Mouse (Mus musculus) liver, adult (tissue): ENCODE data around the gene Fastkd3.

Experiments used
- GATA4 ChIP-seq: IDR thresholded peaks from 2 replicates; pipeline ENCODE4 v1.6.1; 2014; ENCODE audit warnings: mild to moderate bottlenecking, low read length; ENCODE audit not compliant: insufficient replicate concordance

The Fastkd3 gene

GRCm38 (mm10) chr13:68581747-68582516, at the start of gene Fastkd3, which contains the start of gene Mtrr:
TSS of gene Fastkd3 (plus strand) at chr13:68582234.
TSS of gene Mtrr (minus strand) at chr13:68582149.
- TF ChIP-seq GATA4 = peak; percentile 55; the same call in 1 of the 2 replicates

GRCm38 (mm10) chr13:68568110-68568509, 13.9 kb upstream of the Fastkd3 start:
- no peak for TF ChIP-seq GATA4

- TF ChIP-seq GATA4 = no peak
Observed at GRCm38 (mm10) chr13:68568548-68568947, 13.5 kb upstream of the Fastkd3 start.

- TF ChIP-seq GATA4 = no peak
Observed at GRCm38 (mm10) chr13:68569589-68570336, 12.3 kb upstream of the Fastkd3 start.

GRCm38 (mm10) chr13:68572247-68572646, 9.8 kb upstream of the Fastkd3 start:
- no peak for TF ChIP-seq GATA4

GRCm38 (mm10) chr13:68572966-68573913, 8.8 kb upstream of the Fastkd3 start:
- no peak for TF ChIP-seq GATA4

- no peak for TF ChIP-seq GATA4
Observed at GRCm38 (mm10) chr13:68574398-68574797, 7.6 kb upstream of the Fastkd3 start.

- no peak for TF ChIP-seq GATA4
Observed at GRCm38 (mm10) chr13:68577945-68578344, 4.1 kb upstream of the Fastkd3 start.

- TF ChIP-seq GATA4 = no peak
Observed at GRCm38 (mm10) chr13:68581086-68581740, 821 bp upstream of the Fastkd3 start.

- TF ChIP-seq GATA4 = no peak
Observed at GRCm38 (mm10) chr13:68582517-68582780, 415 bp downstream of the Fastkd3 start.

- no peak for TF ChIP-seq GATA4
Observed at GRCm38 (mm10) chr13:68583961-68584360, 1.9 kb downstream of the Fastkd3 start.

- no peak for TF ChIP-seq GATA4
Observed at GRCm38 (mm10) chr13:68585441-68585840, 3.4 kb downstream of the Fastkd3 start.

GRCm38 (mm10) chr13:68588352-68588751, 6.3 kb downstream of the Fastkd3 start:
- no peak for TF ChIP-seq GATA4

- no peak for TF ChIP-seq GATA4
Observed at GRCm38 (mm10) chr13:68593797-68594196, 11.8 kb downstream of the Fastkd3 start.

- TF ChIP-seq GATA4 = no peak
Observed at GRCm38 (mm10) chr13:68597199-68597598, 15.2 kb downstream of the Fastkd3 start, which contains the start of gene 1700001L19Rik. TSS of gene 1700001L19Rik (plus strand) at chr13:68597421.

GRCm38 (mm10) chr13:68597667-68598066, 15.6 kb downstream of the Fastkd3 start:
- TF ChIP-seq GATA4 = no peak
